Mouse (Mus musculus) liver, adult 2 months (tissue): ENCODE results near the gene Gm21887. TPM values are rescaled to one million over a fixed set of nuclear protein-coding genes. Genes with fewer than 3 reads are reported as not detected.
"Not testable (repeated sequence)": the region's sequence is repeated elsewhere in the genome, so short reads cannot be mapped to it uniquely, and the experiment has no call there.

Experiments used
- DNase-seq: peaks from one replicate; pipeline ENCODE4 v3.0.0-alpha.2; 2011; ENCODE audit warnings: low read depth, low spot score; ENCODE audit errors: extremely low read depth
- H3K27ac ChIP-seq: fragments of 200-500 bp; replicated peaks from 2 replicates; pipeline ENCODE4 v1.5.1; 2012; ENCODE audit warnings: low read depth, mild to moderate bottlenecking, control low read depth, inconsistent platforms, low read length; ENCODE audit not compliant: insufficient read depth
- H3K27me3 ChIP-seq: fragments of 200-500 bp; 2 replicates; pipeline ENCODE4 v1.6.1; 2012; ENCODE audit warnings: mild to moderate bottlenecking, moderate library complexity, low read length, inconsistent platforms; ENCODE audit not compliant: control insufficient read depth, insufficient read depth
- H3K36me3 ChIP-seq: fragments of 200-500 bp; 2 replicates; pipeline ENCODE4 v1.6.1; 2012; ENCODE audit warnings: low read length, inconsistent platforms; ENCODE audit not compliant: control insufficient read depth, insufficient read depth
- H3K4me1 ChIP-seq: fragments of 200-500 bp; 2 replicates; pipeline ENCODE4 v1.6.1; 2011; ENCODE audit warnings: low read length; ENCODE audit not compliant: control insufficient read depth, insufficient read depth
- H3K4me3 ChIP-seq: fragments of 200-500 bp; 2 replicates; pipeline ENCODE4 v1.5.1; 2011; ENCODE audit warnings: low read depth, mild to moderate bottlenecking, control low read depth, low read length, moderate library complexity; ENCODE audit not compliant: insufficient read depth
- H3K79me2 ChIP-seq: fragments of 200-500 bp; 2 replicates; pipeline ENCODE4 v1.6.1; 2012; ENCODE audit warnings: inconsistent platforms, mild to moderate bottlenecking, low read length, moderate library complexity; ENCODE audit not compliant: control insufficient read depth, insufficient read depth
- H3K9ac ChIP-seq: fragments of 200-500 bp; 2 replicates; pipeline ENCODE4 v1.6.1; 2012; ENCODE audit warnings: low read depth, mild to moderate bottlenecking, control low read depth, inconsistent platforms, low read length
- WGBS: fragments of 180-500 bp; shearing (Covaris S2); methylation state at CpG from one replicate; pipeline ENCODE4 v1.1.7; 2018; 5-methylcytosine and 5-hydroxymethylcytosine counted together
- polyA plus RNA-seq: library from polyadenylated mRNA; depleted of rRNA; stranded (reverse); fragments of >200 nt; gene quantifications from 2 replicates; pipeline ENCODE4 v1.2.3, GENCODE M21; 2012
- total RNA-seq: library from RNA; depleted of rRNA; stranded (reverse); fragments of >200 nt; gene quantifications from 2 replicates; pipeline ENCODE4 v1.2.3, GENCODE M21; 2014

Gm21887 gene
- total and polyA plus RNA-seq, 2 experiments = 11.5 to 123 TPM

- H3K79me2 ChIP-seq, H3K27me3 ChIP-seq, H3K9ac ChIP-seq, H3K27ac ChIP-seq, H3K36me3 ChIP-seq, H3K4me3 ChIP-seq, H3K4me1 ChIP-seq: not testable (repeated sequence)
- WGBS = 55% methylated on average over 6 of the region's 6 CpGs
- DNase-seq = peak; percentile 16
Measured at GRCm38 (mm10) chrX:169974974-169975373, 34.5 kb upstream of the Gm21887 start.

GRCm38 (mm10) chrX:169975681-169976131 is 33.8 kb upstream of the Gm21887 start:
- H3K27ac ChIP-seq, H3K27me3 ChIP-seq, H3K4me1 ChIP-seq, H3K4me3 ChIP-seq, H3K79me2 ChIP-seq, H3K36me3 ChIP-seq, H3K9ac ChIP-seq: not testable (repeated sequence)
- WGBS = 60% methylated on average over 3 of the region's 3 CpGs
- peak; percentile 43 for DNase-seq

- not testable (repeated sequence) for H3K4me1 ChIP-seq, H3K27ac ChIP-seq, H3K36me3 ChIP-seq, H3K4me3 ChIP-seq, H3K79me2 ChIP-seq, H3K27me3 ChIP-seq, DNase-seq, H3K9ac ChIP-seq
- WGBS = 60% methylated on average over 5 of the region's 5 CpGs
Measured at GRCm38 (mm10) chrX:169976340-169976739, 33.1 kb upstream of the Gm21887 start.

- not testable (repeated sequence) for H3K79me2 ChIP-seq, H3K9ac ChIP-seq, H3K27me3 ChIP-seq, H3K36me3 ChIP-seq, H3K27ac ChIP-seq
- DNase-seq = peak; percentile 26
- Histone ChIP-seq H3K4me1 (peaks cover 12% of the 10 kb centered on the region), H3K4me3 (peak overlapping the region; percentile 14; the same call in 1 of the 2 replicates)
- WGBS = 82% methylated on average over 7 of the region's 7 CpGs
Measured at GRCm38 (mm10) chrX:169977856-169978435, 31.5 kb upstream of the Gm21887 start.

- DNase-seq = peak; percentile 83
- H3K27me3 ChIP-seq, H3K79me2 ChIP-seq, H3K9ac ChIP-seq, H3K36me3 ChIP-seq: not testable (repeated sequence)
- peak overlapping the region; percentile 50 for H3K27ac ChIP-seq
- peaks cover 12% of the 10 kb centered on the region for H3K4me1 ChIP-seq
- peak overlapping the region; percentile 16; the same call in 1 of the 2 replicates for H3K4me3 ChIP-seq
- WGBS = 68% methylated on average over 29 of the region's 29 CpGs
Measured at GRCm38 (mm10) chrX:169978436-169979381, 30.8 kb upstream of the Gm21887 start.

- not testable (repeated sequence) for H3K9ac ChIP-seq, H3K27ac ChIP-seq, H3K79me2 ChIP-seq, H3K27me3 ChIP-seq, H3K4me3 ChIP-seq, H3K36me3 ChIP-seq
- peak; percentile 25 for DNase-seq
- 80% methylated on average over 20 of the region's 20 CpGs for WGBS
- peaks cover 12% of the 10 kb centered on the region for H3K4me1 ChIP-seq
Measured at GRCm38 (mm10) chrX:169979461-169980202, 29.8 kb upstream of the Gm21887 start.

GRCm38 (mm10) chrX:169980203-169980556 is 29.3 kb upstream of the Gm21887 start:
- WGBS = 50% methylated on average over 6 of the region's 6 CpGs
- not testable (repeated sequence) for H3K27ac ChIP-seq, H3K79me2 ChIP-seq, H3K4me3 ChIP-seq, H3K9ac ChIP-seq, H3K27me3 ChIP-seq
- Histone ChIP-seq H3K4me1 (peaks cover 12% of the 10 kb centered on the region), H3K36me3 (peaks cover 12% of the 10 kb centered on the region)
- peak; percentile 53 for DNase-seq
